Mouse (Mus musculus) heart, adult 11 months (tissue): ENCODE results near the gene Islr.

Source experiments
- DNase-seq: peaks from one replicate; pipeline ENCODE4 v3.0.0; 2022

Islr gene

DNA sequence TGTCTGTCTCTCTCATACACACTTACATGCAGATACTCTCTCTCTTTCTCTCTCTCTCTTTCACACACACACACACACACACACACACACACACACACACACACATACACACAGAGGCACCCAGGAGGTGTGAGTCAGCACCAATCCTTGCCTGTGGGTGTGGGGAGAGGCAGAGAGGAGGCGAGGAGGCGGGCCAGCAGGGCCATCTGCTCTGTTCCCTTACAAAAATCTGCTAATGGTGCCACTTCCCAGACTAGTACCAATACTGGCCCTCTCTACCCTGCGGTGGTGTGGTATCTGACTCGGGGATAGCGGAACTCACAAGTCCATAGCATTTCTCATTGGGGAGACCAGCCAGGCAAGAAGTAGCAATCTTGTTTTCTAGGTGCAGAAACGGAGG is 92.7 kb downstream of the Islr start:
- DNase-seq, result no peak

DNA sequence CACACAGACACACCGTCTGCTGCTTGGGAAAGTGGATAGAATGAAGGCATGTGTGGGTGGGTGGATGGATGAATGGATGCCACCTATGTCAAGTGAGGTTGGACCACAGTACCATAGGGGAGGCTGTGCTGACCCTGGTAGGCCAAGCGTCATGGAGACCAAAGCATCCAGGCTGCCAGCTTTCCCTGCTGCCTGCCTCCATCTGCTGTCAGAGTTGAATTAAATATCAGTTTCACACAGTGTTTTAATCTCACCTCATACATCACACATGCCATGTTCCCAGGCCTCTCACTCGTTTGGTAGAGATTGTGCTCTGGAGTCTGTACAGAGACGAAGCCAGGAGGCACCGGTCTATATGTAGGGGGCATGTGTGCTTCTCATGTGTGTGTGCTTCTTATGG is 93.3 kb downstream of the Islr start:
- DNase-seq, result no peak

DNA sequence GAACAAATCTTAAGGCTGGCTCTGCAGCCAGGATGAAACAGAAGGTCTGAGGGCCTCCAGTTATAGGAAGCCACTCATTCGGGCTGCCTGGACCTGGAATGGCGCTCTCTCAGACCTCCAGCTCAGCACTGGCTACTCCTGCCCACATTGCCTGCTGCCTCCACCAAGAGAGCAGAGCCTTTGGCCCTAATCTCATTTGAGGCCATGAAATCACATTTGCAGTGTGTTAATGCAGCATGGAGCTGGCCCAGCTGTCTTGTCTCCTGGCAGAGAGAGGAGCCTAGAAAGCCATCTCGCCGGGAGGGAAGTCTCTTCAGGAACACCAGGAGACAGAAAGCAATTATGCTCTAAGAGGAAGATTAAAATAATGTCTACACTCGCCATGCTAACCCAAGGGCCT is 96.6 kb downstream of the Islr start:
- DNase-seq, result no peak
